Mouse (Mus musculus) stomach, postnatal 0 days (tissue): ENCODE measurements at regions not wholly inside any gene's neighbourhood (a gene's known extent, or its start where the extent isn't known, plus 50 kb on each side); places are given as distances from the start of the nearest gene placed in this dataset.

ENCODE experiments used
- CTCF ChIP-seq: IDR thresholded peaks from 2 replicates; pipeline ENCODE4 v1.5.1; 2016; ENCODE audit warnings: antibody characterized with exemption, low read depth, mild to moderate bottlenecking, moderate library complexity
- EP300 ChIP-seq: optimal IDR thresholded peaks from 2 replicates; pipeline ENCODE3; 2016; ENCODE audit warnings: antibody characterized with exemption

- TF ChIP-seq CTCF: no peak
- TF ChIP-seq EP300: no peak
Measured at GRCm38 (mm10) chr3:110538275-110538674, 287.5 kb upstream of the Prmt6 start.
